Mouse (Mus musculus): ENCODE results near the gene Rxra.

DNA sequence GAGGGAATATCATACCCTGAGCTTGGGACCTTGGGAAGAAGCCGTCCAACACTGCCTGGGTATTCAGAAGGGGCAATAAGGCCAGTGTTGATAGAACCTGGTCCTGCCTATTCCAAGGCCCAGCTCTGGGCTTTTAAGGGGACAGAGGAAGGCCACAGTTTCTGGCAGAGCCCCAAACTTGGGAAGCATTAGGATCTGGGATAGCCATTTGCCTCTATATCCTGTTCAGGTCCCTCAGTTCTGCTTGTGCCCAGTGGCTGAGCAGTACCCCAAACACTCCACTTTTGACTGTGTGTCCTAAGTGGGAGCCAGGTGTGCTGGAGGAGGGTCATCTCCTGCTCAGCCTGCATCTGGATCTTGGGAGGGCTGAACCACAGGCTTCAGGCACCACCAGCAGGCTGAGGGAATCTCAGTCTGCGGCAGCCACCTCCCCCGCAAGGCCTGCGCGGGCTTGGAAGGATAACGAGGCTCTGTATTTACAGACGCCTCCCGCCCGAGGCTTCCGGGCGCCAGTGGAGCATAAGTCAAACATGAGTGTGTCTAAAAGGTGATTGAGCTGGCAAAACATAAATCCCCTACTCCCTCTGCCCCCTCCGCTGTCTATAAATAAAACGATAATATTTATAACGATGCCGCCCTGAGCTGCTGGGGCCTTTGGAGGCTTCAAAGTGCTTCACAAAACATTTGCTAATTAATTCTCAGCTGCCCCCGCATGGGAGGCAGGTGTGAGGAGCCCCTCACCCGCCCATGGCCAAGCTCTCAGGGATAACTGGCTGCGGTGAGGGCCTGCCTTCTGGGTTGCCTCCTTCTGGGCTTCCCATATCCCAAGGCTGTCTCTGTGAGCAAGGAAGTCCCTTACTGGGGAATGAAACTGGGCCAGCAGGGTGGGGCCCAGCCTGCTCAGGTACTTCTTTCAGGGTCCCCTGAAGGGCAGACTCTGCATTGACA lies 69.7 kb downstream of the Rxra start:
- TF ChIP-seq USF1 (IDR thresholded peaks at IDR 0.05; ENCODE audit: low read depth) (no peak), CTCF (IDR thresholded peaks at IDR 0.05; ENCODE audit: control insufficient read depth, insufficient read depth, insufficient read length) (no peak)

All from C2C12 (cell line).